Mouse (Mus musculus): ENCODE measurements at regions not wholly inside any gene's neighbourhood (a gene's known extent, or its start where the extent isn't known, plus 50 kb on each side); places are given as distances from the start of the nearest gene placed in this dataset.
"Not testable (repeated sequence)": the region's sequence is repeated elsewhere in the genome, so short reads cannot be mapped to it uniquely, and the experiment has no call there.

DNA sequence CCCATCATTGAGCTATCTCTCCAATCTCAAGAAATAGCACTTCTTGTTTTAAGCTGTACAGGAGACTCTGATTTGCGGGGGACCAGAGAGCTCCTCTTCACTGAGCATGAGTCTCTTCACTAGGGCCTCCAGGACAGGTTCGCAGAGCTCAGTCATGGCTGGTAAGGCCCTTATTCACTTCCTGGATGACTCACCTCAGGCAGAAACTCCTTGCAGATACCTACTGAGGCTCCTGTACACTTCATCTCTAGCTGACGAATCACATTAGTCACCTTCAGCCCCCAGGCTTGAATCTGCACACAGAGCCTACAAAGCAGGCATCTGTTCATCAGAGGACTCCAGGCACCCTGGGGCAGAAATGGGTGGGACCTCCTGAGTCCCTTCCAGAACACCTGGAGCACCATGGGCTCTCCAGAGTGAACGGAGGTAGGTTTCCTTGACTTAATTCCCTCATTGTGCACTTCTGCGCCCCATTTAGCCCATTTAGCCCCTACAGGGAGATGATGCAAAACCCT is 172.8 kb downstream of the Wdr11 start:
- peak; percentile 54; the same call in 1 of the 2 replicates for ATAC-seq (ENCODE audit: insufficient read depth, low FRiP score)

DNA sequence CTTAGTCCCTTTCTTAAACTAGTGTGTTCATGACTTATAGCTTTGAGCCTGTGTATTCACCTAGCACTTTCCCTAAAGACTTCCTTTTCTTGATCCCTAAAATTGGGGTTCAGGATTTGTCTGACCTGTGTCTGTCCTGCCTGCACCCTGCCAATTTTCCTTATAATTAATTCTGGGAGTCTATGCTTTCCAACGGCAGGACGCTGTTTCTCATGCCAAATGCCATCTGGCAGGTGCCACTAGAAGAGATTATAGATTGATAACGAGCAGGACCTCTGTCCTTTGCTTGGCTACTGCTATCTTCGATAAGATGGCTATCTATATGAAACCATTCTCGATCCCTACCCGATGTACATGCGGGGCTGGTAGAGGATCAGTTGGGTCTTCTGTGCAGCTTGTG is 174.0 kb downstream of the Wdr11 start:
- no peaks in the 10 kb centered on the region for H3K9me3 ChIP-seq (replicated peaks; ENCODE audit: control insufficient read depth, low read length)
- H3K4me1 ChIP-seq (ENCODE audit: control insufficient read depth, insufficient read depth, low read length): peaks cover 37% of the 10 kb centered on the region
- no peak overlapping the region for H3K4me2 ChIP-seq (ENCODE audit: low read depth, low read length)
- no peak overlapping the region for H3K9ac ChIP-seq (ENCODE audit: low read length)
- 87% methylated on average over 7 of the region's 7 CpGs for WGBS
- ATAC-seq (ENCODE audit: insufficient read depth, low FRiP score): no peak
- no peak overlapping the region for H3K4me3 ChIP-seq (replicated peaks; ENCODE audit: low read length)
- no peaks in the 10 kb centered on the region for H3K27me3 ChIP-seq (ENCODE audit: control insufficient read depth, insufficient read depth, low read length)
- peak overlapping the region; percentile 82 for H3K27ac ChIP-seq (ENCODE audit: low read length)
- H3K36me3 ChIP-seq (ENCODE audit: control insufficient read depth, insufficient read depth, low read length): no peaks in the 10 kb centered on the region

More for the DNA sequence above, 172.8 kb downstream of the Wdr11 start:
- H3K27ac ChIP-seq (ENCODE audit: low read length): peak overlapping the region; percentile 82
- no peaks in the 10 kb centered on the region for H3K9me3 ChIP-seq (replicated peaks; ENCODE audit: control insufficient read depth, low read length)
- H3K4me2 ChIP-seq (ENCODE audit: low read depth, low read length): no peak overlapping the region
- H3K4me3 ChIP-seq (replicated peaks; ENCODE audit: low read length): no peak overlapping the region
- H3K36me3 ChIP-seq (ENCODE audit: control insufficient read depth, insufficient read depth, low read length): no peaks in the 10 kb centered on the region
- 77% methylated on average over 5 of the region's 5 CpGs for WGBS
- peaks cover 37% of the 10 kb centered on the region for H3K4me1 ChIP-seq (ENCODE audit: control insufficient read depth, insufficient read depth, low read length)
- H3K9ac ChIP-seq (ENCODE audit: low read length): no peak overlapping the region
- no peaks in the 10 kb centered on the region for H3K27me3 ChIP-seq (ENCODE audit: control insufficient read depth, insufficient read depth, low read length)

DNA sequence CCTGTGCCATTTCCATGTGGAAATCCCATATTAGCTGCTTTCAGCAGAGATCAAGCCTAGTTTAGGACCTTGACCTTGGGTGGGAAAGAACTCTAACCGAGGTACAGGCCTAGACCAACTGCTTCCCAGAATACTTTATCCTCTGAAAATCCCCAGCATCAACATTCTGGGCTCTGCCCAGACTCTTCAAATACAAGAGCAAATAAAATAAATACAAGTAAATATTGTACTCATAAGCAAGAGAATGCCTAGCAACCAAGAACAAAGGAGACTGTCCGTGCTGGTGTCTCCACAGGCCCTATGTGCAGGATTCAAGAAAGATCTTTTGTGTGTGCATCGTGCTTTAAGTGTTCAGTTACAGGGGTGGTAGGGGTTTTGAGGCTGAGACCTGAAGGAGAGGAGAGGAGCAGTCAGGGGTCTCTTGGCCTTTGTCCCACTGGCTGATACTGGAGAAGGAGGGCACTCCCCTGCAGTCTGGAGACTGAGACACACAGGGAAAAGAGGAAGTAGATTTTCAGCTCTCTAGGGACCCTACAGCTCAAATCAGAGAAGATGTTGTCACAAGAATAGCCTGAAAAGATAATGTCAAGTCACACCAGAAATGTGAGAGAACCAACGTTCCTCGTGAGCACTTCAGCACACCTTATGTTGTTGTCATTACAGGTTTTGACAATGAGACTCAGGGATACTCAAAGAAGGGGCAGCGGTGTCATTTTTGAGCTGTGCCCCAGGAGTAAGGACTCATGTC is 174.6 kb downstream of the Wdr11 start:
- H3K27ac ChIP-seq (ENCODE audit: low read length): peak overlapping the region; percentile 82

DNA sequence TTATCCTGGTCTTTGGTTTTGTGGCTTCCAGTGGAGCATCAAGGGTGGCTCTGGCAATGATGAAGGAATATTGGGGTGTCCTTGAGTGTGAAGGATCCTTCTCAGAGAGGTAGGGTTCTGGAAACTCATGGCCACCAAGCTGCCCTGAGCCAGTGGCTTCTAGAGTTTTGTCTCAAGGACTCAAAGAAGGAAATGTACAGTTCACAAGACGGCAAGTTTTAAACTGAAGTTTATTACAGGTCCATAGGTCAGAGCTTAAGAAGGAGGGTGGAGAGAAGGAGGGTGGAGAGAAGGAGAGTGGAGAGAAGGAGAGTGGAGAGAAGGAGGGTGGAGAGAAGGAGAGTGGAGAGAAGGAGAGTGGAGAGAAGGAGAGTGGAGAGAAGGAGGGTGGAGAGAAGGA is 178.0 kb downstream of the Wdr11 start:
- H3K27ac ChIP-seq (ENCODE audit: low read length); ATAC-seq (ENCODE audit: insufficient read depth, low FRiP score); H3K4me2 ChIP-seq (ENCODE audit: low read depth, low read length); H3K9me3 ChIP-seq (replicated peaks; ENCODE audit: control insufficient read depth, low read length); H3K36me3 ChIP-seq (ENCODE audit: control insufficient read depth, insufficient read depth, low read length); H3K27me3 ChIP-seq (ENCODE audit: control insufficient read depth, insufficient read depth, low read length); H3K4me3 ChIP-seq (replicated peaks; ENCODE audit: low read length); H3K9ac ChIP-seq (ENCODE audit: low read length): not testable (repeated sequence)
- WGBS: 48% methylated on average over 1 of the region's 1 CpGs
- peaks cover 24% of the 10 kb centered on the region for H3K4me1 ChIP-seq (ENCODE audit: control insufficient read depth, insufficient read depth, low read length)

More for the DNA sequence above, 174.6 kb downstream of the Wdr11 start:
- no peaks in the 10 kb centered on the region for H3K9me3 ChIP-seq (replicated peaks; ENCODE audit: control insufficient read depth, low read length)
- no peak overlapping the region for H3K4me3 ChIP-seq (replicated peaks; ENCODE audit: low read length)
- no peak overlapping the region for H3K9ac ChIP-seq (ENCODE audit: low read length)
- no peaks in the 10 kb centered on the region for H3K27me3 ChIP-seq (ENCODE audit: control insufficient read depth, insufficient read depth, low read length)
- no peak overlapping the region for H3K4me2 ChIP-seq (ENCODE audit: low read depth, low read length)
- no peak for ATAC-seq (ENCODE audit: insufficient read depth, low FRiP score)
- WGBS: 60% methylated on average over 6 of the region's 6 CpGs
- H3K36me3 ChIP-seq (ENCODE audit: control insufficient read depth, insufficient read depth, low read length): no peaks in the 10 kb centered on the region
- peaks cover 37% of the 10 kb centered on the region for H3K4me1 ChIP-seq (ENCODE audit: control insufficient read depth, insufficient read depth, low read length)

DNA sequence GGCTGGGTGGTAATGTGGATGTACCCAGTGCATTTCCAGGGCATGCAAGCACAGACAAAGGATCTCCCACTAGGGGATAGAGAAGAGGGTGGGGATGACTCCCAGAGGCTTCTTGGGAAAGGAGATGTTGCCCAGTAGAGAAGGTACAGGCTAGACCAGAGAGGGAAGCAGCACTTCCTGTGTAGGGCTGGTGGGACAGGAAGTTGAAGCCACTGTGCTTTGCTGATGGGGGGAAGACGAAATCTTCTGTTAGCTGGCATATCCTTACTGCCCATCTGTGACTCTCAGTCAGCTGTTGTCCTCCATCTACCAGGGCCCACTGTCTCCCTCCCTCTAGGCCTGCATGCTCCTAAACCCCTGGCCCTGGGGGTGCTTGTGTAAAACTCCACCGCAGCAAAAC is 180.2 kb downstream of the Wdr11 start:
- Histone ChIP-seq H3K27ac (ENCODE audit: low read length) (no peak overlapping the region), H3K9ac (ENCODE audit: low read length) (no peak overlapping the region), H3K36me3 (ENCODE audit: control insufficient read depth, insufficient read depth, low read length) (no peaks in the 10 kb centered on the region), H3K27me3 (ENCODE audit: control insufficient read depth, insufficient read depth, low read length) (no peaks in the 10 kb centered on the region), H3K4me3 (replicated peaks; ENCODE audit: low read length) (no peak overlapping the region), H3K4me1 (ENCODE audit: control insufficient read depth, insufficient read depth, low read length) (peaks cover 8% of the 10 kb centered on the region; the same call in 1 of the 2 replicates), H3K4me2 (ENCODE audit: low read depth, low read length) (no peak overlapping the region), H3K9me3 (replicated peaks; ENCODE audit: control insufficient read depth, low read length) (no peaks in the 10 kb centered on the region)
- 80% methylated on average over 2 of the region's 2 CpGs for WGBS
- no peak for ATAC-seq (ENCODE audit: insufficient read depth, low FRiP score)

DNA sequence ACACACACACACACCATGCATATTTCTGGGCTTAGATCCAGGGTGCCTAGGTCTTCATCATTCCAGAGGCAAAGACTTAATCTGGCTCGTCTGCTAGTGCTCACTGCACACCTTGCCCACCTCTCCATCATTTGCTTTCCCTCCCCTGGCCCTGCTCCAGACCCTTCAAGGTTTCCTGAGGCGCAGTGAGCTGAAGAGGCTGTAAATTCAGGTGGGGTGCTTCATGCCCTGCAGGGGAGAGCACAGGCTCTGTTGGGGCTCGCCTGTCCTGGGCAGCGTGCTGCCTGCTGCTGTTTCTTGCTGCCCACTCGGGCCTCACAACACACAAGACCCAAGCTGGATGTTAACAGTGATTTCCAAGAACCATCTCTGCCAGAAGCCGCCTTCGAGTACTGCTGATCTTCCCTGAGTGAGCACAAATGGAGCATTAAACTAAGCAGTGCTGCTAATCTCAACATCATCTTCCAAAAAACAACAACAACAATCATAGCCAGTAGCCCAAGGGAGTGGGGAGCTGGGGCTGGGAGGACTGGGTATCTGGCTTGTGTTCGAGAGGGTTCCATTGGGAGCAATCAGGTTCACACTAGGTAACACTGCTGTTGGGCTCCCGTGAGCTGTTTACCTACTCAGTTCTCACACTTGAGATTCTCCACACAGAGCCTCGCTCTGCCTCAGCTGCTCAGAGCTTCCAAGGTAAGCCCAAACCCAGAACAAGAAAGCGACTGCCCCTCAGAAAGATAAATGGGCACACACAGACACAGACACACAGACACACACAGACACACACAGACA is 181.1 kb downstream of the Wdr11 start:
- ATAC-seq (ENCODE audit: insufficient read depth, low FRiP score): no peak
- no peaks in the 10 kb centered on the region for H3K27me3 ChIP-seq (ENCODE audit: control insufficient read depth, insufficient read depth, low read length)
- no peak overlapping the region for H3K27ac ChIP-seq (ENCODE audit: low read length)
- H3K4me1 ChIP-seq (ENCODE audit: control insufficient read depth, insufficient read depth, low read length): peaks cover 8% of the 10 kb centered on the region; the same call in 1 of the 2 replicates
- no peak overlapping the region for H3K4me3 ChIP-seq (replicated peaks; ENCODE audit: low read length)
- no peak overlapping the region for H3K4me2 ChIP-seq (ENCODE audit: low read depth, low read length)
- 75% methylated on average over 11 of the region's 11 CpGs for WGBS
- H3K36me3 ChIP-seq (ENCODE audit: control insufficient read depth, insufficient read depth, low read length): no peaks in the 10 kb centered on the region
- H3K9me3 ChIP-seq (replicated peaks; ENCODE audit: control insufficient read depth, low read length): no peaks in the 10 kb centered on the region
- 0 out of 2 replicates have a peak overlapping the region, but pooled peaks have one; percentile 17 for H3K9ac ChIP-seq (ENCODE audit: low read length)

DNA sequence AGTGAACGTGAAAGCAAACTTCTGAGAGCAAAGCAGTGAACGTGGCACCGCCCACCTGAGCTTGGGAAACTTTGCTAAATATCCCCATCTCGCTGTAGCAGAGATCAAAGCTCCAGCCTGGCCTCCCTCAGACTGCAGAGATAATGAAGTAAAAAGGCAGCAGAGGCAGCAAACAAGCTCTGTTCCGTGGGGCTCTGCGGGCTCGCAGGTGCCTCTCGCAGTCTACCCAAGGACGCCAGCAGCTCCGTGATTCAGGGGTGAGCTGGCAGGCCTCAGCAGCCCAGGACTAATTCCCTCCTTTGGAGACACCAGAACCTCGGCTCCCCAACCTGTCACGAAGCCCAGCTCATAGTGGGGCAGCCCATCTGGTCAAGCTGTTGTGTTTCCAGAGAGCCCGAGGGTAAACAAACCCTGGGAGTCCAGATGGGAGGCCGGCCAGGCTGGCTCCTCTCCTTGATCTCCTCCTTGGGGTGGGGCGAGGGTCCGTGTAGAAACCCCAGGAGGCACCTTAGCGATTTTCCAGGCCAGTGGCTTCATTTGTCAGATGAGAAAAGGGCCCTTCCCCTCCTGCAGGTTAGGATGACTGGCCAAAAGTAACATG is 182.7 kb downstream of the Wdr11 start:
- peaks cover 11% of the 10 kb centered on the region; the same call in 1 of the 2 replicates for H3K4me1 ChIP-seq (ENCODE audit: control insufficient read depth, insufficient read depth, low read length)
- H3K27ac ChIP-seq (ENCODE audit: low read length): peak overlapping the region; percentile 16; the same call in 1 of the 2 replicates
- no peaks in the 10 kb centered on the region for H3K9me3 ChIP-seq (replicated peaks; ENCODE audit: control insufficient read depth, low read length)
- WGBS: 13% methylated on average over 17 of the region's 17 CpGs
- H3K36me3 ChIP-seq (ENCODE audit: control insufficient read depth, insufficient read depth, low read length): no peaks in the 10 kb centered on the region
- H3K4me2 ChIP-seq (ENCODE audit: low read depth, low read length): peak overlapping the region; percentile 3; the same call in 1 of the 2 replicates
- peak; percentile 34; the same call in 1 of the 2 replicates for ATAC-seq (ENCODE audit: insufficient read depth, low FRiP score)
- no peaks in the 10 kb centered on the region for H3K27me3 ChIP-seq (ENCODE audit: control insufficient read depth, insufficient read depth, low read length)
- peak overlapping the region; percentile 40; the same call in 1 of the 2 replicates for H3K9ac ChIP-seq (ENCODE audit: low read length)
- no peak overlapping the region for H3K4me3 ChIP-seq (replicated peaks; ENCODE audit: low read length)

DNA sequence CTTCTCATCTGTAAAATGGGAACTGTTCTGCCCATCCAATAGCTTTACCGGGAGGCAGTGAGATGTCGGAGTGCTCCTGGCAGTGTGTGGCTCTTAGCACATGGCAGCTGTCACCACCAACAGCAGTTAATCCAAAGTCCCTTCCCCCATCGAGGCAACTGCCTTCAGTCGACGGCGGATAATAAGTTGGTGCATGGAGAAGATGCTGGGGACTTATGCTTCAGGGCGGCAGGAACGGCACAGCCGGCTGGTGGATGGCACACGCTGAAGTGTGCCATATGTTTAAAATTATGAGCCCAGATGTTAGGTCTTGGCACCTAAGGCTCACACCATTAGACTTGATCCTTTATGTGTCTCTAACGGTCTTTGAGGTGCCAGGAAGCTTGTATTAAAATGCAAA is 183.5 kb downstream of the Wdr11 start:
- no peak overlapping the region for H3K9ac ChIP-seq (ENCODE audit: low read length)
- no peak overlapping the region for H3K4me2 ChIP-seq (ENCODE audit: low read depth, low read length)
- H3K4me1 ChIP-seq (ENCODE audit: control insufficient read depth, insufficient read depth, low read length): peaks cover 11% of the 10 kb centered on the region; the same call in 1 of the 2 replicates
- no peak overlapping the region for H3K4me3 ChIP-seq (replicated peaks; ENCODE audit: low read length)
- H3K9me3 ChIP-seq (replicated peaks; ENCODE audit: control insufficient read depth, low read length): no peaks in the 10 kb centered on the region
- 90% methylated on average over 11 of the region's 11 CpGs for WGBS
- no peak for ATAC-seq (ENCODE audit: insufficient read depth, low FRiP score)
- H3K27me3 ChIP-seq (ENCODE audit: control insufficient read depth, insufficient read depth, low read length): no peaks in the 10 kb centered on the region
- no peak overlapping the region for H3K27ac ChIP-seq (ENCODE audit: low read length)
- no peaks in the 10 kb centered on the region for H3K36me3 ChIP-seq (ENCODE audit: control insufficient read depth, insufficient read depth, low read length)
